Mouse (Mus musculus): ENCODE measurements around the gene Cxcr5.

- no peak for TF ChIP-seq CTCF (IDR thresholded peaks at IDR 0.05; ENCODE audit: low read depth)
- no peak for TF ChIP-seq EP300 (IDR thresholded peaks at IDR 0.05; ENCODE audit: low read depth)
Observed at GRCm38 (mm10) chr9:44512717-44513003, 49.0 kb downstream of the Cxcr5 start.

Measured in heart, postnatal 0 days (tissue).